Mouse (Mus musculus): Measurements from ENCODE around the gene Kcnn1. TPM values are rescaled to one million over a fixed set of nuclear protein-coding genes. Genes with fewer than 3 reads are reported as not detected.

The Kcnn1 gene
- polyA plus RNA-seq, 1 experiment from 2014 or later = 4.2 TPM

DNA sequence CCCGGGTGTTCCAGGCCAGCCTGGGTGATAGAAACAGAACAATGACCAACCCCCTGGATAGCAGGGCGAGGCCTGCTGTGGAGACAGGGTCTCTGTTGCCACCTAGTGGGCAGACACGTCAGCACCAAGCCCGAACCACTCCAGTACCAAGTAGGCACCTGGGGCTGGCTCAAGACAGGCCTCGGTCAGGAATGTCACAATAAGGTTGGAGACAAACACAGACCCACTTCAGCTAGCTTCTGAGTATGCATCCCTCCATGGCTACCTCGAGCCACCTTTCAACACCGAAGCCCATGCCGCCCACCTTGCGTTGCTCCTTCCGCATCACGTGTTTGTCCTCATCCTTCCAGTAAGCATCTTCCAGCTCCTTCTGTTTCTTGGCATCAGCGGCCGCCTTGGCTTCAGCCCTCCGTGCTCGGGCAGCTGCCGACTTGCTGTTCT lies 6.6 kb upstream of the Kcnn1 start:
- ATAC-seq (replicated peaks; ENCODE audit: low FRiP score, low read depth) (no peak; the same call in 1 of the 2 replicates), DNase-seq (ENCODE audit: low spot score) (peak; percentile 87)
- no peaks in the 10 kb centered on the region for H3K9me3 ChIP-seq (replicated peaks; ENCODE audit: low read length)
- H3K27me3 ChIP-seq (ENCODE audit: insufficient read depth, low read length) = no peaks in the 10 kb centered on the region
- H3K36me3 ChIP-seq (ENCODE audit: insufficient read depth, low read length) = no peaks in the 10 kb centered on the region
- no peak overlapping the region for H3K27ac ChIP-seq
- WGBS = 50% methylated on average over 16 of the region's 16 CpGs
- H3K4me1 ChIP-seq (replicated peaks; ENCODE audit: insufficient read depth, low read length) = peaks cover 19% of the 10 kb centered on the region
- H3K4me3 ChIP-seq (replicated peaks; ENCODE audit: low read depth, low read length) = no peak overlapping the region
- H3K4me2 ChIP-seq (ENCODE audit: low read length) = no peak overlapping the region
- H3K9ac ChIP-seq (ENCODE audit: low read depth, low read length) = no peak overlapping the region
- peak; percentile 96 for TF ChIP-seq CTCF (IDR thresholded peaks at IDR 0.05; ENCODE audit: low read depth)

DNA sequence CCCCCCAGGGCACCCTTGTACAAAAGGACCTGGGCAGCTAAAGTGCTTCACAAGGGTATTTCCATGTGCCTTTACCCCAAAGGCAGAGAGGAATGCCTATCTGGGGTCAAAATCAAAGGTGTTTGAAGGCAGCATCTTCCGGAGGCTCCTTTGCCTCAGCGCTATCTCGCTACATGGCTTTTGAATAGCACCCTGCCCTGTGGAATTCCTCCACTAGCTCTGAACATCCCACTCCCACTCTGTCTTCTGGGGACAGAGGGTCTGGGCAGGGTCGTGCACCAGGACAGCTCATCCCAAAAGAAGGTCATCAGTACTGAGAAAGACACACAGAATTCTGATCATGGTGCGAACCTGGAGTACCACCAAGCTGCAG lies 6.1 kb upstream of the Kcnn1 start:
- 37% methylated on average over 5 of the region's 5 CpGs for WGBS
- H3K27me3 ChIP-seq (ENCODE audit: insufficient read depth, low read length) = no peaks in the 10 kb centered on the region
- H3K4me3 ChIP-seq (replicated peaks; ENCODE audit: low read depth, low read length) = no peak overlapping the region
- H3K27ac ChIP-seq = peak overlapping the region; percentile 40; the same call in 1 of the 2 replicates
- 0 out of 2 replicates have a peak overlapping the region, but pooled peaks have one; percentile 46 for H3K4me2 ChIP-seq (ENCODE audit: low read length)
- H3K36me3 ChIP-seq (ENCODE audit: insufficient read depth, low read length) = no peaks in the 10 kb centered on the region
- TF ChIP-seq CTCF (IDR thresholded peaks at IDR 0.05; ENCODE audit: low read depth) = no peak; the same call in 1 of the 2 replicates
- H3K9me3 ChIP-seq (replicated peaks; ENCODE audit: low read length) = no peaks in the 10 kb centered on the region
- no peak for DNase-seq (ENCODE audit: low spot score)
- no peak for ATAC-seq (replicated peaks; ENCODE audit: low FRiP score, low read depth)
- no peak overlapping the region for H3K9ac ChIP-seq (ENCODE audit: low read depth, low read length)
- peaks cover 23% of the 10 kb centered on the region for H3K4me1 ChIP-seq (replicated peaks; ENCODE audit: insufficient read depth, low read length)

DNA sequence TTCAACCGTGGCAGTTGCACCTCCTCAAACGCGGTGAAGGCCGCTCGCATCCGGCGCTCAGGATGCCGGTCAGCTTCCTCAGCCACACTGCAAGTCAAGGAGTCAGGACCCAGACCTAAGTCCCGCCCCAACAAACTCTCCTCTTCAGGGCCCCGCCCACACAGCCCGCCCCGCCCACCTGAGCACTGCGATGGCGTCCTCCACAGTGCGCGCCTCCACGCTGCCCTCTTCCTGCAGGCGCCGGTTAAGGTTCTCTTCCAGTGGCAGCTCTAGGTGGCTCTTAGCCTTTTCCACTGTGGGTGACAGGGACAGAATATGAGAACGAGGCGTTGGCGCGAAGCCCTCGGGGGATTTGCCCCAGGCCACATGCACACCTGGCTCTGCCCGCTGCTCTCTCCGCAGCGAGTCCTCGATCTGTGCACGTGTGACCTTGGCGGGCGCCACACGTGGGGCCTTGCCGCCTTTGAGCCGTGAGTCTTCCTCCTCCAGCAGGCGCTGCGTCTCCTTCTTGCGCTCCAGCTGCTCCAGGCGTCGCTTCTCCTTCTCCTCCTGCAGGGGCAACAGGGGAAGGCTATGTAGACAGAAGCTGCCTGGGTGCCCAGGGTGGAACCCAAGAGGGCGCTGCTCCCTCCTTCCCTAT lies 5.6 kb upstream of the Kcnn1 start:
- no peaks in the 10 kb centered on the region for H3K36me3 ChIP-seq (ENCODE audit: insufficient read depth, low read length)
- peaks cover 27% of the 10 kb centered on the region for H3K4me1 ChIP-seq (replicated peaks; ENCODE audit: insufficient read depth, low read length)
- H3K9ac ChIP-seq (ENCODE audit: low read depth, low read length) = 0 out of 2 replicates have a peak overlapping the region, but pooled peaks have one; percentile 24
- peak; percentile 33 for ATAC-seq (replicated peaks; ENCODE audit: low FRiP score, low read depth)
- peak; percentile 36; the same call in 1 of the 2 replicates for TF ChIP-seq CTCF (IDR thresholded peaks at IDR 0.05; ENCODE audit: low read depth)
- DNase-seq (ENCODE audit: low spot score) = peak; percentile 73
- no peaks in the 10 kb centered on the region for H3K27me3 ChIP-seq (ENCODE audit: insufficient read depth, low read length)
- peak overlapping the region; percentile 6; the same call in 1 of the 2 replicates for H3K4me3 ChIP-seq (replicated peaks; ENCODE audit: low read depth, low read length)
- no peaks in the 10 kb centered on the region for H3K9me3 ChIP-seq (replicated peaks; ENCODE audit: low read length)
- H3K4me2 ChIP-seq (ENCODE audit: low read length) = peak overlapping the region; percentile 46
- WGBS = 22% methylated on average over 40 of the region's 40 CpGs
- H3K27ac ChIP-seq = peak overlapping the region; percentile 40; the same call in 1 of the 2 replicates

GRCm38 (mm10) chr8:70866566-70866965 lies 3.5 kb upstream of the Kcnn1 start:
- TF ChIP-seq CTCF (IDR thresholded peaks at IDR 0.05; ENCODE audit: low read depth) = no peak
- no peak overlapping the region for H3K9ac ChIP-seq (ENCODE audit: low read depth, low read length)
- WGBS = 82% methylated on average over 7 of the region's 7 CpGs
- no peaks in the 10 kb centered on the region for H3K9me3 ChIP-seq (replicated peaks; ENCODE audit: low read length)
- H3K4me3 ChIP-seq (replicated peaks; ENCODE audit: low read depth, low read length) = no peak overlapping the region
- no peak overlapping the region for H3K4me2 ChIP-seq (ENCODE audit: low read length)
- peaks cover 15% of the 10 kb centered on the region; the same call in 1 of the 2 replicates for H3K27me3 ChIP-seq (ENCODE audit: insufficient read depth, low read length)
- no peak for DNase-seq (ENCODE audit: low spot score)
- H3K4me1 ChIP-seq (replicated peaks; ENCODE audit: insufficient read depth, low read length) = peaks cover 35% of the 10 kb centered on the region
- H3K27ac ChIP-seq = peak overlapping the region; percentile 74; the same call in 1 of the 2 replicates
- no peaks in the 10 kb centered on the region for H3K36me3 ChIP-seq (ENCODE audit: insufficient read depth, low read length)
- no peak for ATAC-seq (replicated peaks; ENCODE audit: low FRiP score, low read depth)

DNA sequence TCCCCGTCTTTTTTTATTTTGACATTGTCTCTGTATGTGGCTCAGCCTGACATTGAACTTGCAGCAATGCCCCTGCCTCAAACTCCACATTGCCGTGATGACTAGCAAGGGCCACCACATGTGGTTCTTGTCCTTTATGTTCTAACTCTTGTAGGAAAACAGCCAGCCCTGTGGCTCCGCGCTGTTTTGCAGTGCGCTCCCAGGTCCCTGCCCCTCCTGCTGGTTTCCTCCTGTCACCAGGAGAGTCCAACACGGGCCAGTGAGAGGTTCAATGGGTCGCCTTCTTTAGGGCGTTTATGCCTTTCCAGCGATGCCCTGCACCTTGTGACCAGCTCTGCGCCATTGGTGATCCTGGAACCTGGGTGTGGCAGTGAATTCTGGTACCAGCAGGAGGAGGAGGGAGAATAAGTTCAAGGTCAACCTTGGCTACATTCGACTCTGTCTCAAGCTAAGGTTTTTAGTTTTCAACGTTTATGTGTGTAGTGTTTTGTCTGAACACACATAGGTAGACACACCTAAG lies 3.0 kb upstream of the Kcnn1 start:
- TF ChIP-seq CTCF (IDR thresholded peaks at IDR 0.05; ENCODE audit: low read depth) = peak; percentile 11; the same call in 1 of the 2 replicates
- Histone ChIP-seq H3K4me1 (replicated peaks; ENCODE audit: insufficient read depth, low read length) (peaks cover 35% of the 10 kb centered on the region), H3K4me2 (ENCODE audit: low read length) (peak overlapping the region; percentile 88), H3K9ac (ENCODE audit: low read depth, low read length) (peak overlapping the region; percentile 41; the same call in 1 of the 2 replicates), H3K4me3 (replicated peaks; ENCODE audit: low read depth, low read length) (peak overlapping the region; percentile 54; the same call in 1 of the 2 replicates), H3K9me3 (replicated peaks; ENCODE audit: low read length) (no peaks in the 10 kb centered on the region), H3K27ac (peak overlapping the region; percentile 74), H3K36me3 (ENCODE audit: insufficient read depth, low read length) (no peaks in the 10 kb centered on the region), H3K27me3 (ENCODE audit: insufficient read depth, low read length) (peaks cover 19% of the 10 kb centered on the region)
- peak; percentile 5; the same call in 1 of the 2 replicates for ATAC-seq (replicated peaks; ENCODE audit: low FRiP score, low read depth)
- no peak for DNase-seq (ENCODE audit: low spot score)
- 3% methylated on average over 12 of the region's 12 CpGs for WGBS

DNA sequence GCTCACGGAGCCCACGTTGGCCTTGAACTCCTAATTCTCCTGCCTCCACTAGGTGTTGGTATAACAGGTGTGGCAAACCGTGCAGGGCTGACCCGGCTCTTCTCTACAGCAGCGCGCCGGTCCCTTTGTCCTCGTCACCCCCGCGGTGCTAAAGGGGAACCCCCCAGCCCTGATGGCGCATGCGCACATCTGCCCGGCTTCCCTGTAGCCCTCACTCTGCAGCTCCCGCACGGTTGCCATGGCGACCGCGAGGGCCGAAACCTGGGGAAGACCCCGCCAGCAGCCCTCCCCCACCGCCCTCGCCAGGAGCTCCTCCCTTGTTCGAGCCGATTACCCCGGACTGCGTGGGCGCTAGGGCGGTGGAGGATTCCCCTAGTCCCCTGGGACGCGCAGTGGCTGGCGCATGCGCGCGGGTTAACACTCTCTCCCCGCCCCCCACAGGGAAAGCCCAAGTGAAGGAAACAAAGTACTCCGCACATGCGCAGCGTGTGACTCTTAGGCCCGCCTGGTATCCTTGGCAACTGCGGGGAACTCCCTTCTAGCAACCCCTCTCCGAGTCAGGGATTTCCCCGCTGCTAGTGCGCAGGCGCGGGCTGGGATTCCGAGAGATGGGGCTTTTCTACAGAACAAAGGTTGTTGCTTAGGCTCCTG lies 2.4 kb upstream of the Kcnn1 start:
- under 1% methylated on average over 46 of the region's 46 CpGs for WGBS
- no peaks in the 10 kb centered on the region for H3K9me3 ChIP-seq (replicated peaks; ENCODE audit: low read length)
- TF ChIP-seq CTCF (IDR thresholded peaks at IDR 0.05; ENCODE audit: low read depth) = no peak
- no peaks in the 10 kb centered on the region for H3K36me3 ChIP-seq (ENCODE audit: insufficient read depth, low read length)
- peak overlapping the region; percentile 54 for H3K4me3 ChIP-seq (replicated peaks; ENCODE audit: low read depth, low read length)
- H3K9ac ChIP-seq (ENCODE audit: low read depth, low read length) = peak overlapping the region; percentile 41; the same call in 1 of the 2 replicates
- peak; percentile 100 for DNase-seq (ENCODE audit: low spot score)
- ATAC-seq (replicated peaks; ENCODE audit: low FRiP score, low read depth) = peak; percentile 85
- peak overlapping the region; percentile 88 for H3K4me2 ChIP-seq (ENCODE audit: low read length)
- peak overlapping the region; percentile 74 for H3K27ac ChIP-seq
- peaks cover 19% of the 10 kb centered on the region for H3K27me3 ChIP-seq (ENCODE audit: insufficient read depth, low read length)
- H3K4me1 ChIP-seq (replicated peaks; ENCODE audit: insufficient read depth, low read length) = peaks cover 35% of the 10 kb centered on the region
